In genomic region chr17:27800710-27801648, GRCm38 (mm10) we compare ENCODE assay signal across 8 mouse cellular contexts. TPM values are rescaled to one million over a fixed set of nuclear protein-coding genes. Genes with fewer than 3 reads are reported as not detected.
DNase-seq lines count a peak whose midpoint lies in the region; ATAC-seq and TF ChIP-seq lines count a peak whose summit lies in the region.
"Had no signal": no experiment of that assay in that cellular context is flagged by ENCODE, and none has a peak within 500 bp of the region (broad histone marks: within the 10 kb centered on the region; RNA-seq: fewer than 3 reads in every experiment).

No protein-coding gene starts in this region.

- peaks cover 54% of the 10 kb centered on the region for H3K79me2 ChIP-seq in liver, adult 2 months (ENCODE audit: control insufficient read depth, insufficient read depth, low read length)

- H3K36me3 ChIP-seq in liver, adult 2 months (ENCODE audit: control insufficient read depth, insufficient read depth, low read length): no peaks in the 10 kb centered on the region
- no peaks in the 10 kb centered on the region for H3K36me3 ChIP-seq in intestine, embryonic 15.5 days
- H3K36me3 ChIP-seq in small intestine, adult 2 months (ENCODE audit: control insufficient read depth, insufficient read depth, low read length): no peaks in the 10 kb centered on the region

- no peak for ATAC-seq in intestine, embryonic 15.5 days
- ATAC-seq: forebrain, embryonic 14.5 days had no signal

- H3K4me3 ChIP-seq in liver, adult 2 months (ENCODE audit: insufficient read depth, low read depth, low read length): no peak overlapping the region
- no peak overlapping the region for H3K4me3 ChIP-seq in intestine, embryonic 15.5 days (replicated peaks)
- no peak overlapping the region for H3K4me3 ChIP-seq in small intestine, adult 2 months (ENCODE audit: low read depth, low read length)

- intact Hi-C loops in left cerebral cortex, postnatal 10 days (cut with DNase I): no loop called here

- no peaks in the 10 kb centered on the region for H3K9me3 ChIP-seq in intestine, embryonic 15.5 days

- no peak for TF ChIP-seq POLR2A in liver, adult 2 months (IDR thresholded peaks at IDR 0.05; ENCODE audit: extremely low read depth, insufficient read depth, low read length)
- no peak for TF ChIP-seq POLR2A in brain, embryonic 14.5 days (IDR thresholded peaks at IDR 0.05; ENCODE audit: borderline replicate concordance, extremely low read depth, insufficient read depth, insufficient read length, poor library complexity, severe bottlenecking)
- no peak for TF ChIP-seq POLR2A in small intestine, adult 2 months (IDR thresholded peaks at IDR 0.05; ENCODE audit: low read depth, low read length)

- peak overlapping the region; percentile 66 for H3K27ac ChIP-seq in liver, adult 2 months (replicated peaks; ENCODE audit: insufficient read depth, low read depth, low read length)
- peak overlapping the region; percentile 66 for H3K27ac ChIP-seq in intestine, embryonic 15.5 days
- peak overlapping the region; percentile 37 for H3K27ac ChIP-seq in small intestine, adult 2 months (ENCODE audit: insufficient read depth, low read depth, low read length)

- no peak overlapping the region for H3K4me2 ChIP-seq in intestine, embryonic 15.5 days (replicated peaks)

- no peak for TF ChIP-seq CTCF in liver, adult 2 months (IDR thresholded peaks at IDR 0.05; ENCODE audit: low read depth, low read length)
- peak; percentile 5; the same call in 1 of the 2 replicates for TF ChIP-seq CTCF in brain, embryonic 14.5 days (IDR thresholded peaks at IDR 0.05; ENCODE audit: borderline replicate concordance, extremely low read depth, insufficient read depth, insufficient read length)
- TF ChIP-seq CTCF in small intestine, adult 2 months (IDR thresholded peaks at IDR 0.05; ENCODE audit: extremely low read depth, insufficient read length, insufficient replicate concordance, low read depth, low read length): no peak

- H3K4me1 ChIP-seq in liver, adult 2 months (ENCODE audit: control insufficient read depth, insufficient read depth, low read length): peaks cover 61% of the 10 kb centered on the region
- peaks cover 49% of the 10 kb centered on the region for H3K4me1 ChIP-seq in intestine, embryonic 15.5 days (replicated peaks)
- H3K4me1 ChIP-seq in small intestine, adult 2 months (ENCODE audit: control insufficient read depth, insufficient read depth, insufficient read length, low read length): peaks cover 48% of the 10 kb centered on the region

- WGBS in liver, adult 2 months: 24% methylated on average over 9 of the region's 9 CpGs
- 79% methylated on average over 9 of the region's 9 CpGs for WGBS in intestine, embryonic 15.5 days
- WGBS in small intestine, adult 2 months: 54% methylated on average over 9 of the region's 9 CpGs

- H3K27me3 ChIP-seq in liver, adult 2 months (ENCODE audit: control insufficient read depth, insufficient read depth, low read length): no peaks in the 10 kb centered on the region
- no peaks in the 10 kb centered on the region for H3K27me3 ChIP-seq in intestine, embryonic 15.5 days (replicated peaks)
- no peaks in the 10 kb centered on the region for H3K27me3 ChIP-seq in small intestine, adult 2 months (ENCODE audit: control insufficient read depth, insufficient read depth, low read length)

- peak; percentile 74 for DNase-seq in liver, adult 2 months (ENCODE audit: extremely low read depth, low read depth, low spot score)
- no peak for DNase-seq in liver
- DNase-seq in brain, embryonic 14.5 days (ENCODE audit: low read depth): no peak
- no peak for DNase-seq in spleen, postnatal 10 days (ENCODE audit: low spot score in 2 of 2)
- DNase-seq in left cerebral cortex, postnatal 10 days (ENCODE audit: extremely low spot score in 1 of 2, low spot score in 2 of 2): no peak

- 0 out of 2 replicates have a peak overlapping the region, but pooled peaks have one; percentile 8 for H3K9ac ChIP-seq in liver, adult 2 months (ENCODE audit: low read depth, low read length)
- no peak overlapping the region for H3K9ac ChIP-seq in intestine, embryonic 15.5 days

RNA-seq across cellular contexts. Expression of gene D17Wsu92e, which starts 19.5 kb away (rescaled TPM):
- total RNA-seq in liver, adult 2 months (2014; rRNA removed): 93.0 and 117 TPM in 2 replicates
- polyA plus RNA-seq in liver, adult 2 months (2012; rRNA removed): 159 and 178 TPM in 2 replicates
- 46.7 and 56.5 TPM in 2 replicates for polyA plus RNA-seq in brain, embryonic 14.5 days (2012; rRNA removed)
- 19.0 and 22.1 TPM in 2 replicates for polyA plus RNA-seq in intestine, embryonic 15.5 days (2015; fragmentation: Nextera tagmentation; extraction: Ambion mirVana)
- 45.6 and 89.6 TPM in 2 replicates for polyA plus RNA-seq in small intestine, adult 2 months (2012; rRNA removed)
- 100 to 1,000 TPM; 106 to 107 TPM for total RNA-seq in left cerebral cortex, postnatal 10 days (2021)

RNA-seq across cellular contexts. Expression of gene Snrpc, which starts 37.0 kb away (rescaled TPM):
- total RNA-seq in liver, adult 2 months (2014; rRNA removed): 24.4 and 27.1 TPM in 2 replicates
- polyA plus RNA-seq in liver, adult 2 months (2012; rRNA removed): 42.2 and 49.6 TPM in 2 replicates
- polyA plus RNA-seq in brain, embryonic 14.5 days (2012; rRNA removed): 156 and 218 TPM in 2 replicates
- 250 and 266 TPM in 2 replicates for polyA plus RNA-seq in intestine, embryonic 15.5 days (2015; fragmentation: Nextera tagmentation; extraction: Ambion mirVana)
- 60.8 and 108 TPM in 2 replicates for polyA plus RNA-seq in small intestine, adult 2 months (2012; rRNA removed)
- total RNA-seq in left cerebral cortex, postnatal 10 days (2021): 10 to 100 TPM; 72.1 to 76.6 TPM

RNA-seq across cellular contexts. Expression of gene Uhrf1bp1, which starts 55.3 kb away (rescaled TPM):
- 5.0 and 5.5 TPM in 2 replicates for total RNA-seq in liver, adult 2 months (2014; rRNA removed)
- 7.0 and 7.2 TPM in 2 replicates for polyA plus RNA-seq in liver, adult 2 months (2012; rRNA removed)
- polyA plus RNA-seq in brain, embryonic 14.5 days (2012; rRNA removed): 13.0 and 16.7 TPM in 2 replicates
- polyA plus RNA-seq in intestine, embryonic 15.5 days (2015; fragmentation: Nextera tagmentation; extraction: Ambion mirVana): 3.9 and 4.1 TPM in 2 replicates
- polyA plus RNA-seq in small intestine, adult 2 months (2012; rRNA removed): 1.8 TPM in 2 replicates
- 10 to 100 TPM; 22.9 to 23.8 TPM for total RNA-seq in left cerebral cortex, postnatal 10 days (2021)
